Mouse (Mus musculus): Measurements from ENCODE around the gene Atp6v1e2. TPM values are rescaled to one million over a fixed set of nuclear protein-coding genes. Genes with fewer than 3 reads are reported as not detected.

Atp6v1e2 gene
- total and polyA plus RNA-seq, 3 experiments, result not detected

DNA sequence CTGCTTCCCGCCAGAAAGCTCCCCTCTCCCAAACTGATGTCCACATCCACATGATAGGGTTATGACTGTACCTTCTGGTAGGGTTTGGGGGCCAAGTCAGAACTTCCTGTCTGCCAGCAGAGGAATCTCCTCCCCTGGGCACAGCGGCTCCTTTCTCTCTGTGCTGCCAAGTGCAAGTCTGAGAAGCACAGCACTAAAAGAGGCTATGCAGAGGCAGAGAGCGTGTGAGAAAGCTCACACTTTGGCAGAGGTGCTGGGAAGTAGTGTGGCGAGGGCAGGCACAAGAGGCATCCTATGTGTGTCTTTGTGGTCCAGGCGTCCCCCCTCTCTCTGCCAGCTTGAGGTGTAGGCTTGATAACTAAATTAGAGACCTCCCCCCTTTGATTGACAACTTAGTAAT, 23.3 kb upstream of the Atp6v1e2 start:
- Histone ChIP-seq H3K4me3 (replicated peaks in 1 of 3; ENCODE audit: low read depth in 2 of 3, low read length in 2 of 3, poor library complexity in 1 of 3) (no peak overlapping the region), H3K4me2 (ENCODE audit: insufficient read depth, low read depth, poor library complexity, severe bottlenecking) (no peak overlapping the region), H3K9me3 (replicated peaks; ENCODE audit: low read length) (no peaks in the 10 kb centered on the region), H3K79me2 (replicated peaks; ENCODE audit: control insufficient read depth, extremely low read depth, insufficient read depth, poor library complexity, severe bottlenecking) (no peaks in the 10 kb centered on the region; the same call in 1 of the 2 replicates), H3K27me3 (replicated peaks) (no peaks in the 10 kb centered on the region), H3K27ac (ENCODE audit: insufficient read depth, low read depth) (no peak overlapping the region), H3K9ac (ENCODE audit: insufficient read depth, low read depth) (no peak overlapping the region), H3K36me3 (replicated peaks in 1 of 2; ENCODE audit: control insufficient read depth in 1 of 2, insufficient read depth in 1 of 2, low read length in 1 of 2) (peaks cover 45 to 84% of the 10 kb centered on the region in 2 experiments), H3K4me1 (ENCODE audit: control insufficient read depth in 1 of 2, insufficient read depth in 2 of 2) (peaks cover 37 to 72% of the 10 kb centered on the region in 2 experiments)
- DNase-seq (ENCODE audit: extremely low read depth), result no peak
- in situ Hi-C loops (cut with MboI; ENCODE audit: low pct_ligation_motif_present, low pct_unique_long_range_greater_than_20kb, low sequenced_read_pairs) (no loop called here), dilution Hi-C loops (cut with MboI; ENCODE audit: extremely low pct_ligation_motif_present, extremely low pct_unique_long_range_greater_than_20kb, low sequenced_read_pairs) (no loop called here)
- no peak for TF ChIP-seq KAT2A (IDR thresholded peaks at IDR 0.05; ENCODE audit: insufficient replicate concordance, low read length)
- TF ChIP-seq ELF1 (IDR thresholded peaks at IDR 0.05; ENCODE audit: low read depth, low read length), result no peak
- no peak for TF ChIP-seq POLR2A (IDR thresholded peaks at IDR 0.05; ENCODE audit: low read depth, low read length)
- no peak for TF ChIP-seq TCF12 (IDR thresholded peaks at IDR 0.05; ENCODE audit: low read depth, low read length)
- no peak for TF ChIP-seq USF1 (IDR thresholded peaks at IDR 0.05; ENCODE audit: low read depth, low read length)
- no peak for TF ChIP-seq IRF4 (IDR thresholded peaks at IDR 0.05; ENCODE audit: low read depth, low read length)
- TF ChIP-seq MAZ (IDR thresholded peaks at IDR 0.05; ENCODE audit: low read depth, low read length), result no peak
- no peak for TF ChIP-seq MXI1 (IDR thresholded peaks at IDR 0.05; ENCODE audit: low read depth, low read length)
- no peak for TF ChIP-seq UBTF (IDR thresholded peaks at IDR 0.05; ENCODE audit: low read depth, low read length)
- TF ChIP-seq ZMIZ1 (IDR thresholded peaks at IDR 0.05; ENCODE audit: low read depth, low read length), result no peak
- no peak for TF ChIP-seq JUN (IDR thresholded peaks at IDR 0.05; ENCODE audit: insufficient read depth, low read depth, low read length)
- TF ChIP-seq CHD2 (IDR thresholded peaks at IDR 0.05; ENCODE audit: low read length), result no peak
- no peak for TF ChIP-seq E2F4 (IDR thresholded peaks at IDR 0.05; ENCODE audit: insufficient replicate concordance, low read depth, low read length)
- no peak for TF ChIP-seq MAX (IDR thresholded peaks at IDR 0.05; ENCODE audit: low read length)
- TF ChIP-seq EP300 (IDR thresholded peaks at IDR 0.05; ENCODE audit: low read length), result no peak
- TF ChIP-seq USF2 (conservative IDR thresholded peaks at IDR 0.05; ENCODE audit: low read depth, low read length), result no peak
- no peak for TF ChIP-seq TBP (conservative IDR thresholded peaks at IDR 0.05; ENCODE audit: low read depth, low read length)
- no peak for TF ChIP-seq PAX5 (IDR thresholded peaks at IDR 0.05; ENCODE audit: low read length)
- TF ChIP-seq ZC3H11A (IDR thresholded peaks at IDR 0.05; ENCODE audit: low read depth, low read length), result no peak

DNA sequence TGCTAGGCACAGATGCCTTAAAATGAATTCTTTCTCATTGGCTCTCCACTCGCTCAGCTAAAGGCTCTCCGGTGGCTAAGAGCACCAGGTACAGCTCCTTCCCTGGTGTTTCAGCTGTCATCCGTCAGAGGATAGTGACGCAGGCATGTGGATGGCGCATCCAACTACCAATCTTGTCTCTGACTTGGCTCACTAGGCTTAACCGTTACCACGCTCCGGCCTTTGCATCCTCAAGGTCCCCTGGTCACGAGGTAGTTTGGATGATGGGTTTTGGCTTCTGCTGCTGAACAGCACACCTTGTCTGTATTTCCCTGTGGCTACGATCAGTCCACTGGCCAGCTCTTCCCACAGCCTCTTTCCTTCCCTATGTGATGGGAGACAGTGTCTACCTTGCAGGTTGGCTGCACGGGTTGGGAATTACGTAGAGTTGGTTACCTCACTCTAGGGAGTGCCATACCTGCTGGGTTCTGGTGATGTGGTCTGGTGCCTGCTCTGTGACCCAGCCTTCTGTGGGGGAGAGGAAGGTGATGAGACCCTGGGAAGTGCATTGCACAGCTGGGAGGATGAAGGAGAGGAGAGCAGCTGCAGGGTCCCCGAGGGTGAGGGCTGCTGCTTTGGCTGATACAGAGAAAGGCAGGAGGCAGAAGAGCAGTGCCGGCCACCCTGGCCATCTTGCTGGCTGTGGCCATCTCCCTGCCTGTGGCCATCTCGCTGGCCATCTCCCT, 22.5 kb upstream of the Atp6v1e2 start:
- no peak overlapping the region for H3K4me3 ChIP-seq (replicated peaks in 1 of 3; ENCODE audit: low read depth in 2 of 3, low read length in 2 of 3, poor library complexity in 1 of 3)
- no peak overlapping the region for H3K9ac ChIP-seq (ENCODE audit: insufficient read depth, low read depth)
- in situ Hi-C loops (cut with MboI; ENCODE audit: low pct_ligation_motif_present, low pct_unique_long_range_greater_than_20kb, low sequenced_read_pairs) (no loop called here), dilution Hi-C loops (cut with MboI; ENCODE audit: extremely low pct_ligation_motif_present, extremely low pct_unique_long_range_greater_than_20kb, low sequenced_read_pairs) (no loop called here)
- H3K4me1 ChIP-seq (ENCODE audit: control insufficient read depth in 1 of 2, insufficient read depth in 2 of 2), result peaks cover 39 to 79% of the 10 kb centered on the region in 2 experiments
- no peaks in the 10 kb centered on the region for H3K9me3 ChIP-seq (replicated peaks; ENCODE audit: low read length)
- peaks cover 4% of the 10 kb centered on the region for H3K79me2 ChIP-seq (replicated peaks; ENCODE audit: control insufficient read depth, extremely low read depth, insufficient read depth, poor library complexity, severe bottlenecking)
- H3K4me2 ChIP-seq (ENCODE audit: insufficient read depth, low read depth, poor library complexity, severe bottlenecking), result no peak overlapping the region
- TF ChIP-seq USF1 (IDR thresholded peaks at IDR 0.05; ENCODE audit: low read depth, low read length) (no peak), RAD21 (IDR thresholded peaks at IDR 0.05; ENCODE audit: low read depth, low read length) (no peak), RCOR1 (conservative IDR thresholded peaks at IDR 0.05; ENCODE audit: low read depth, low read length) (no peak), ZKSCAN1 (IDR thresholded peaks at IDR 0.05; ENCODE audit: borderline replicate concordance, low read depth, low read length) (no peak)
- no peaks in the 10 kb centered on the region for H3K27me3 ChIP-seq (replicated peaks)
- H3K27ac ChIP-seq (ENCODE audit: insufficient read depth, low read depth), result 0 out of 2 replicates have a peak overlapping the region, but pooled peaks have one; percentile 24
- no peak for DNase-seq (ENCODE audit: extremely low read depth)
- peaks cover 45 to 85% of the 10 kb centered on the region in 2 experiments for H3K36me3 ChIP-seq (replicated peaks in 1 of 2; ENCODE audit: control insufficient read depth in 1 of 2, insufficient read depth in 1 of 2, low read length in 1 of 2)
